Mouse (Mus musculus) lung, postnatal 0 days (tissue): ENCODE data around the gene Serpinb1b. TPM values are rescaled to one million over a fixed set of nuclear protein-coding genes. Genes with fewer than 3 reads are reported as not detected.

Experiments
- ATAC-seq: fragments of 200-750 bp; cut with Nextera tagmentation; 2 replicates; pipeline ENCODE4 v1.8.0; 2017; ENCODE audit warnings: moderate library complexity
- DNase-seq: peaks from one replicate; pipeline ENCODE4 v3.0.0-alpha.2; 2016; ENCODE audit warnings: low spot score
- H3K27ac ChIP-seq: fragments of 300-500 bp; sonication (generic); 2 replicates; pipeline ENCODE4 v1.5.1; 2014; ENCODE audit warnings: antibody characterized with exemption, mild to moderate bottlenecking, low read length, mixed read lengths
- H3K27me3 ChIP-seq: fragments of 300-500 bp; sonication (generic); replicated peaks from 2 replicates; pipeline ENCODE4 v1.6.1; 2014; ENCODE audit warnings: low read length, mixed read lengths; ENCODE audit not compliant: insufficient read depth
- H3K36me3 ChIP-seq: fragments of 300-500 bp; sonication (generic); 2 replicates; pipeline ENCODE4 v1.6.1; 2014; ENCODE audit warnings: low read length, mixed read lengths; ENCODE audit not compliant: insufficient read depth
- H3K4me1 ChIP-seq: fragments of 300-500 bp; sonication (generic); 2 replicates; pipeline ENCODE4 v1.6.1; 2014; ENCODE audit warnings: antibody characterized with exemption, low read depth, low read length, mixed read lengths; ENCODE audit not compliant: insufficient read depth
- H3K4me2 ChIP-seq: fragments of 300-500 bp; sonication (generic); replicated peaks from 2 replicates; pipeline ENCODE4 v1.6.1; 2014; ENCODE audit warnings: low read depth, mild to moderate bottlenecking, low read length, moderate library complexity, mixed read lengths
- H3K4me3 ChIP-seq: fragments of 300-500 bp; sonication (generic); 2 replicates; pipeline ENCODE4 v1.5.1; 2014; ENCODE audit warnings: low read depth, low read length
- H3K9ac ChIP-seq: fragments of 300-500 bp; sonication (generic); replicated peaks from 2 replicates; pipeline ENCODE4 v1.6.1; 2014; ENCODE audit warnings: low read depth, mild to moderate bottlenecking
- H3K9me3 ChIP-seq: fragments of 300-500 bp; sonication (generic); 2 replicates; pipeline ENCODE4 v1.6.1; 2016; ENCODE audit warnings: low read length, mixed read lengths
- CTCF ChIP-seq: IDR thresholded peaks from 2 replicates; pipeline ENCODE4 v1.5.1; 2016; ENCODE audit warnings: antibody characterized with exemption, mild to moderate bottlenecking
- EP300 ChIP-seq: IDR thresholded peaks from 2 replicates; pipeline ENCODE4 v1.6.1; 2016; ENCODE audit warnings: antibody characterized with exemption, mild to moderate bottlenecking, control low read depth
- WGBS: fragments of 180-500 bp; shearing (Covaris S2); extraction: QIAGEN DNeasy Blood & Tissue Kit; methylation state at CpG from one replicate; pipeline ENCODE4 v1.1.7; 2014; 5-methylcytosine and 5-hydroxymethylcytosine counted together
- polyA plus RNA-seq: library from polyadenylated mRNA; unstranded; fragments of >200 nt; fragmentation: Nextera tagmentation; extraction: Ambion mirVana; gene quantifications from 2 replicates; pipeline ENCODE4 v1.2.1, GENCODE M21; 2015

The Serpinb1b gene
- polyA plus RNA-seq, 1 experiment from 2014 or later, result 0.69 TPM

GRCm38 (mm10) chr13:33076247-33076646 lies 2.1 kb upstream of the Serpinb1b start:
- no peak overlapping the region for H3K27ac ChIP-seq
- no peaks in the 10 kb centered on the region for H3K36me3 ChIP-seq
- no peak for TF ChIP-seq CTCF
- no peak for TF ChIP-seq EP300
- no peaks in the 10 kb centered on the region for H3K9me3 ChIP-seq
- no peaks in the 10 kb centered on the region for H3K4me1 ChIP-seq
- WGBS, result 44% methylated on average over 3 of the region's 3 CpGs
- H3K9ac ChIP-seq, result no peak overlapping the region
- no peak overlapping the region for H3K4me2 ChIP-seq
- no peak for DNase-seq
- no peaks in the 10 kb centered on the region for H3K27me3 ChIP-seq
- no peak overlapping the region for H3K4me3 ChIP-seq
- no peak for ATAC-seq

DNA sequence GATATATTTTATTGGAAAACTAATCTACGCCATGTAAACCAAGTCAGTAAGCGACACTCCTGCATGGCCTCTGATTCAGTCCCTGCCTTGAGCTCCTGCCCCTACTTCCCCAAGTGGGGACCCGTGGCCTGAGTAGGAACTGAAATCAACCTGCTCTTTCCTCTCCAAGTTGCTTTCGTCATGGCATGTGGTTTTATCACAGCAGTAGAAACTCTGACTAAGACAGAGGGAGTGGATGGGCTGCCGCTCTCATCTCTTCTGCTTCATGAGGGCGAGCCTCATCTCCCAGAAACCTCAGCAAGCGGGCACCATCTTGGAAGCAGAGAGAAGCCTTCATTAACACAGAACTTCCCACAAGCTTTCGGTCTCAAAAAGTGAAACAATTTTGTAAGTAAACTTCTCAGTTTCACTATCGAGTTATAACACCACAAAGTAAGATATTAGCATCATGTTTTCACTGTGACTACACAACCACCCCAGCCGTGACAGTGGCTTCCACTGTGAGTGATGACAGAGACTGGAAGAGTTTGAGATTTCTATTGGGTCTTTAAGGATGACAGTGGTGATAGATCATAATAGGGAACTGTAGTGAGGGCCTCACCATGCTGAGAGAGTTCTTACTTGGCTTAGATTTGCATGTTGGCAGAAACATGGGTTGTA lies 1.2 kb upstream of the Serpinb1b start:
- TF ChIP-seq CTCF, result no peak
- no peak for TF ChIP-seq EP300
- ATAC-seq, result no peak
- 85% methylated on average over 10 of the region's 10 CpGs for WGBS
- H3K27me3 ChIP-seq, result no peaks in the 10 kb centered on the region
- H3K4me1 ChIP-seq, result no peaks in the 10 kb centered on the region
- H3K27ac ChIP-seq, result no peak overlapping the region
- no peak overlapping the region for H3K9ac ChIP-seq
- H3K4me2 ChIP-seq, result no peak overlapping the region
- H3K36me3 ChIP-seq, result no peaks in the 10 kb centered on the region
- no peak for DNase-seq
- no peak overlapping the region for H3K4me3 ChIP-seq
- H3K9me3 ChIP-seq, result no peaks in the 10 kb centered on the region

DNA sequence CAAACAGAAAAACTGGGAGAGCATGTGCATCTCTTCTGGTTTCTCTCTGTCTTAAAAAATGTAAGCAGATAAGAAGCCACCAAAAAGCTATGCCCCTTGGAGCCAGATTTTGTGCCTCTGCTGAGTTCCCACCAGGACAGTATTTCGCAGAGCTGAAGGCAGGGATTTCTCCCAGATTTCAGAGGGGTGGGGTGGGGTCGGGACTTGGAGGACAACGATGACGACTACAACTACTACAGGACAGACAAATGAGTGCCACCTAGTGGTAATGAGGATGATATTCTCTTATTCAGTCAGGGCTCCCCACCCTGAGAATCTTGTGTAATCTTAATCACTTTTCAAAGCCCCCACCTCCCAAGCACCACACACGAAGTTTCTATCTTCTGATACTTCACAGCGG lies 1.0 kb downstream of the Serpinb1b start:
- H3K36me3 ChIP-seq, result no peaks in the 10 kb centered on the region
- ATAC-seq, result peak; percentile 63
- peak overlapping the region; percentile 36 for H3K4me2 ChIP-seq
- H3K9me3 ChIP-seq, result no peaks in the 10 kb centered on the region
- peak; percentile 81 for DNase-seq
- no peaks in the 10 kb centered on the region for H3K4me1 ChIP-seq
- TF ChIP-seq CTCF, result peak; percentile 75
- no peak for TF ChIP-seq EP300
- WGBS, result 12% methylated on average over 6 of the region's 6 CpGs
- H3K4me3 ChIP-seq, result no peak overlapping the region
- H3K27me3 ChIP-seq, result no peaks in the 10 kb centered on the region
- H3K27ac ChIP-seq, result no peak overlapping the region
- no peak overlapping the region for H3K9ac ChIP-seq

- 27% methylated on average over 3 of the region's 3 CpGs for WGBS
- peak; percentile 50 for DNase-seq
- Histone ChIP-seq H3K36me3 (no peaks in the 10 kb centered on the region), H3K27me3 (no peaks in the 10 kb centered on the region), H3K4me2 (no peak overlapping the region), H3K9me3 (no peaks in the 10 kb centered on the region), H3K27ac (no peak overlapping the region), H3K4me1 (no peaks in the 10 kb centered on the region), H3K4me3 (no peak overlapping the region), H3K9ac (no peak overlapping the region)
- peak; percentile 54 for ATAC-seq
- TF ChIP-seq CTCF (peak; percentile 71), EP300 (no peak)
Observed at GRCm38 (mm10) chr13:33080356-33080755, 2.0 kb downstream of the Serpinb1b start.

DNA sequence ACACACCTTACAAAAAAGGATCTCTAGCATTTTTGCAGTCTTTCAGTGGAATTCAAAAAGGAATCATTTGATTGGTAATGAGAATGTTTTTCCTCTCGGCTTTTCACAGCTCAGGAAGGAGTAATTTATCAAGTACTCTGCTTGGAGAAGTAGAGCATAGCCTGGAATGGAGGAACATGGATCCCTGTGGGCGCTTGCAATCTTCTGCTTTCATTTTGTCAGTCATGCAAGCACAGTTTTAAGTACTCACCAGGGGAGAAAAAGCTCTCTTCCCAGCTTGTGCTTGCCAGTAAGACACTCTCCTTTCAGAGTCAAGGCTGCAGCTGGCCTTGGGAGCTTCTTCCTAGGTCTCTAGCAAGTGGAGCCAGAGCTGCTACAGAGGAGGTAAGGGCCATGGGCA lies 5.5 kb downstream of the Serpinb1b start:
- Histone ChIP-seq H3K4me1 (no peaks in the 10 kb centered on the region), H3K9ac (no peak overlapping the region), H3K4me2 (no peak overlapping the region), H3K27me3 (no peaks in the 10 kb centered on the region), H3K36me3 (no peaks in the 10 kb centered on the region), H3K4me3 (no peak overlapping the region), H3K27ac (no peak overlapping the region), H3K9me3 (no peaks in the 10 kb centered on the region)
- no peak for ATAC-seq
- no peak for TF ChIP-seq EP300
- no peak for TF ChIP-seq CTCF
- 48% methylated on average over 2 of the region's 2 CpGs for WGBS
- peak; percentile 3 for DNase-seq

- H3K9me3 ChIP-seq, result no peaks in the 10 kb centered on the region
- no peaks in the 10 kb centered on the region for H3K27me3 ChIP-seq
- H3K4me2 ChIP-seq, result no peak overlapping the region
- H3K27ac ChIP-seq, result 0 out of 2 replicates have a peak overlapping the region, but pooled peaks have one; percentile 17
- H3K4me1 ChIP-seq, result no peaks in the 10 kb centered on the region
- H3K9ac ChIP-seq, result no peak overlapping the region
- TF ChIP-seq EP300, result no peak
- TF ChIP-seq CTCF, result no peak
- ATAC-seq (peak; percentile 12; the same call in 1 of the 2 replicates), DNase-seq (peak; percentile 4)
- no peaks in the 10 kb centered on the region for H3K36me3 ChIP-seq
- H3K4me3 ChIP-seq, result no peak overlapping the region
- 40% methylated on average over 5 of the region's 5 CpGs for WGBS
Observed at GRCm38 (mm10) chr13:33084975-33085694, 6.8 kb downstream of the Serpinb1b start.
